Mouse (Mus musculus): ENCODE measurements at regions not wholly inside any gene's neighbourhood (a gene's known extent, or its start where the extent isn't known, plus 50 kb on each side); places are given as distances from the start of the nearest gene placed in this dataset.

- no peak for DNase-seq (ENCODE audit: low read depth, low spot score)
Measured at GRCm38 (mm10) chr10:31076948-31077347, 234.3 kb upstream of the Hey2 start.

GRCm38 (mm10) chr10:31076415-31076814 is 233.8 kb upstream of the Hey2 start:
- DNase-seq (ENCODE audit: low read depth, low spot score): no peak

GRCm38 (mm10) chr10:31074004-31074645 is 231.5 kb upstream of the Hey2 start:
- no peak for DNase-seq (ENCODE audit: low read depth, low spot score)

- no peak for DNase-seq (ENCODE audit: low read depth, low spot score)
Measured at GRCm38 (mm10) chr10:31068668-31069223, 226.1 kb upstream of the Hey2 start.

GRCm38 (mm10) chr10:31062732-31063131 is 220.1 kb upstream of the Hey2 start:
- no peak for DNase-seq (ENCODE audit: low read depth, low spot score)

GRCm38 (mm10) chr10:31053260-31053659 is 210.7 kb upstream of the Hey2 start:
- no peak for DNase-seq (ENCODE audit: low read depth, low spot score)

GRCm38 (mm10) chr10:31051222-31051621 is 208.6 kb upstream of the Hey2 start:
- no peak for DNase-seq (ENCODE audit: low read depth, low spot score)

GRCm38 (mm10) chr10:31049352-31049751 is 206.8 kb upstream of the Hey2 start:
- no peak for DNase-seq (ENCODE audit: low read depth, low spot score)

- DNase-seq (ENCODE audit: low read depth, low spot score): no peak
Measured at GRCm38 (mm10) chr10:31035611-31036010, 193.0 kb upstream of the Hey2 start.

- DNase-seq (ENCODE audit: low read depth, low spot score): no peak
Measured at GRCm38 (mm10) chr10:31034782-31035181, 192.2 kb upstream of the Hey2 start.

- peak; percentile 10 for DNase-seq (ENCODE audit: low read depth, low spot score)
Measured at GRCm38 (mm10) chr10:31030676-31031075, 188.1 kb upstream of the Hey2 start.

- DNase-seq (ENCODE audit: low read depth, low spot score): peak; percentile 6
Measured at GRCm38 (mm10) chr10:31026440-31026839, 183.8 kb upstream of the Hey2 start.

- no peak for DNase-seq (ENCODE audit: low read depth, low spot score)
Measured at GRCm38 (mm10) chr10:31012669-31013358, 170.2 kb upstream of the Hey2 start.

GRCm38 (mm10) chr10:31009955-31010254 is 167.3 kb upstream of the Hey2 start:
- no peak for DNase-seq (ENCODE audit: low read depth, low spot score)

- DNase-seq (ENCODE audit: low read depth, low spot score): no peak
Measured at GRCm38 (mm10) chr10:31009128-31009954, 166.7 kb upstream of the Hey2 start.

- DNase-seq (ENCODE audit: low read depth, low spot score): no peak
Measured at GRCm38 (mm10) chr10:30998163-30998944, 155.8 kb upstream of the Hey2 start.

- no peak for DNase-seq (ENCODE audit: low read depth, low spot score)
Measured at GRCm38 (mm10) chr10:30992167-30992566, 149.6 kb upstream of the Hey2 start.

- no peak for DNase-seq (ENCODE audit: low read depth, low spot score)
Measured at GRCm38 (mm10) chr10:30980279-30980968, 137.8 kb upstream of the Hey2 start.

GRCm38 (mm10) chr10:30979766-30980165 is 137.2 kb upstream of the Hey2 start:
- no peak for DNase-seq (ENCODE audit: low read depth, low spot score)

GRCm38 (mm10) chr10:30966176-30966575 is 123.6 kb upstream of the Hey2 start:
- no peak for DNase-seq (ENCODE audit: low read depth, low spot score)

- no peak for DNase-seq (ENCODE audit: low read depth, low spot score)
Measured at GRCm38 (mm10) chr10:30953825-30954224, 111.2 kb upstream of the Hey2 start.

Measured in telencephalon, adult 2 months (tissue).